Mouse (Mus musculus): ENCODE results near the gene Kcnj4. TPM values are rescaled to one million over a fixed set of nuclear protein-coding genes. Genes with fewer than 3 reads are reported as not detected.

The Kcnj4 gene
- polyA plus RNA-seq, 1 experiment from 2014 or later = not detected

DNA sequence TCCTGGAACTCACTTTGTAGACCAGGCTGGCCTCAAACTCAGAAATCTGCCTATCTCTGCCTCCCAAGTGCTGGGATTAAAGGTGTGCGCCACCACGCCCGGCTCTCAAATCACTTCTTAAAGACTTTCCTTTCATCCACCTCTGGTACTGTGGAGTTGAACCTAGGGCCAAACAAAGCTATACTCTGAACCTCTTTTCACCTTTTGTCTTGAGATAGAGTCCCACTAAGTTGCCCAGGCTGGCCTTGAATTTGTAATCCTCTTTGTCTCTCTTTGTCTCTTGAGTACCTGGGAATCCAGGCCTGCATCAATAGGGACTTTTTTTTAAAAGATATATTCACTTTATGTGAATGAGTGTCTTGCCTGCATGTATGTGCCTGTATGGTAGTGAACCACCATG, 57.0 kb downstream of the Kcnj4 start:
- ATAC-seq (ENCODE audit: low FRiP score, low TSS enrichment) = no peak
- Histone ChIP-seq H3K27me3 (ENCODE audit: control insufficient read depth, insufficient read depth, low read length) (no peaks in the 10 kb centered on the region), H3K4me2 (replicated peaks; ENCODE audit: low read depth, low read length) (no peak overlapping the region), H3K9me3 (ENCODE audit: control insufficient read depth, low read length) (no peaks in the 10 kb centered on the region), H3K27ac (ENCODE audit: low read depth, low read length) (no peak overlapping the region), H3K36me3 (ENCODE audit: control insufficient read depth, insufficient read depth, low read length) (no peaks in the 10 kb centered on the region), H3K9ac (ENCODE audit: low read depth, low read length) (no peak overlapping the region), H3K4me3 (ENCODE audit: low read length) (no peak overlapping the region), H3K4me1 (ENCODE audit: control insufficient read depth, insufficient read depth, low read length) (no peaks in the 10 kb centered on the region)
- WGBS = 92% methylated on average over 3 of the region's 3 CpGs

- Histone ChIP-seq H3K4me3 (ENCODE audit: low read length) (no peak overlapping the region), H3K9ac (ENCODE audit: low read depth, low read length) (no peak overlapping the region), H3K27ac (ENCODE audit: low read depth, low read length) (no peak overlapping the region), H3K4me1 (ENCODE audit: control insufficient read depth, insufficient read depth, low read length) (0 out of 2 replicates have a peak, but pooled peaks cover 1% of the 10 kb centered on the region), H3K9me3 (ENCODE audit: control insufficient read depth, low read length) (no peaks in the 10 kb centered on the region), H3K27me3 (ENCODE audit: control insufficient read depth, insufficient read depth, low read length) (no peaks in the 10 kb centered on the region), H3K36me3 (ENCODE audit: control insufficient read depth, insufficient read depth, low read length) (no peaks in the 10 kb centered on the region), H3K4me2 (replicated peaks; ENCODE audit: low read depth, low read length) (no peak overlapping the region)
- 77% methylated on average over 8 of the region's 8 CpGs for WGBS
- no peak for ATAC-seq (ENCODE audit: low FRiP score, low TSS enrichment)
These were observed 59.0 kb downstream of the Kcnj4 start for GRCm38 (mm10) chr15:79445786-79446654.

DNA sequence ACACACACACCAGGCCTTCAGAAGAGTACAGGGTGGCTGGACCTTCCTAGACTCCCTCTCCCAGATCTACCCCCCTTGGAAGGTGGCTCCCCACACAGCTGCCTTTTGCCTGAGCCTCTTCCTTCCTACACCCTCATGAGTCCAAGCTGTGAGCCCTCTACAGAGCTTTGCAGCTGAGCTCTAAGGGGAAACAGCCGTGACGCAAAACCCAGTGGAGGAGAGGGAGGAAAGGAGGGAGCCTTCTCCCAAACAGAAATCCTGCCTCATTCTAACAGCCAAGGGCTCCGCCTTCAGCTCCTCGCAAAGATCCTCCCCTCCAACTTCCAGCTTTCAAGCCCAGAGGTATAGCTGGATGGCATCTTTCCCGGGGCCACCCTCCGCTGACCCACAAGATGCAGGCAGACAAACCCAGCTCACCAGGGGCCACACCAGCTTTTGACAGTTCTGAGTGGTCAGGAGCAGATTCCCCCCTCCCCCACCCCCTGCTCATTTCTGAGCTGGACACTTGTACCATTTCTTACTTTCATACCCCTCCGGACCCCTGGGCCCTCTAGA, 61.1 kb downstream of the Kcnj4 start:
- Histone ChIP-seq H3K27me3 (ENCODE audit: control insufficient read depth, insufficient read depth, low read length) (no peaks in the 10 kb centered on the region), H3K9me3 (ENCODE audit: control insufficient read depth, low read length) (no peaks in the 10 kb centered on the region), H3K4me3 (ENCODE audit: low read length) (no peak overlapping the region), H3K4me1 (ENCODE audit: control insufficient read depth, insufficient read depth, low read length) (peaks cover 22% of the 10 kb centered on the region), H3K36me3 (ENCODE audit: control insufficient read depth, insufficient read depth, low read length) (no peaks in the 10 kb centered on the region), H3K27ac (ENCODE audit: low read depth, low read length) (no peak overlapping the region), H3K4me2 (replicated peaks; ENCODE audit: low read depth, low read length) (no peak overlapping the region), H3K9ac (ENCODE audit: low read depth, low read length) (no peak overlapping the region)
- no peak for ATAC-seq (ENCODE audit: low FRiP score, low TSS enrichment)
- WGBS = 53% methylated on average over 7 of the region's 7 CpGs

- Histone ChIP-seq H3K4me2 (replicated peaks; ENCODE audit: low read depth, low read length) (no peak overlapping the region), H3K9me3 (ENCODE audit: control insufficient read depth, low read length) (no peaks in the 10 kb centered on the region), H3K9ac (ENCODE audit: low read depth, low read length) (no peak overlapping the region), H3K36me3 (ENCODE audit: control insufficient read depth, insufficient read depth, low read length) (peaks cover 8% of the 10 kb centered on the region; the same call in 1 of the 2 replicates), H3K4me3 (ENCODE audit: low read length) (no peak overlapping the region), H3K27ac (ENCODE audit: low read depth, low read length) (no peak overlapping the region), H3K4me1 (ENCODE audit: control insufficient read depth, insufficient read depth, low read length) (peaks cover 31% of the 10 kb centered on the region), H3K27me3 (ENCODE audit: control insufficient read depth, insufficient read depth, low read length) (no peaks in the 10 kb centered on the region)
- 78% methylated on average over 9 of the region's 9 CpGs for WGBS
- no peak for ATAC-seq (ENCODE audit: low FRiP score, low TSS enrichment)
These were observed 62.0 kb downstream of the Kcnj4 start for GRCm38 (mm10) chr15:79442961-79443518.

- H3K4me2 ChIP-seq (replicated peaks; ENCODE audit: low read depth, low read length) = peak overlapping the region; percentile 74
- H3K36me3 ChIP-seq (ENCODE audit: control insufficient read depth, insufficient read depth, low read length) = peaks cover 16% of the 10 kb centered on the region
- H3K4me3 ChIP-seq (ENCODE audit: low read length) = peak overlapping the region; percentile 92
- peak overlapping the region; percentile 97 for H3K9ac ChIP-seq (ENCODE audit: low read depth, low read length)
- no peaks in the 10 kb centered on the region for H3K9me3 ChIP-seq (ENCODE audit: control insufficient read depth, low read length)
- peak overlapping the region; percentile 97 for H3K27ac ChIP-seq (ENCODE audit: low read depth, low read length)
- H3K4me1 ChIP-seq (ENCODE audit: control insufficient read depth, insufficient read depth, low read length) = peaks cover 38% of the 10 kb centered on the region
- 3% methylated on average over 6 of the region's 6 CpGs for WGBS
- ATAC-seq (ENCODE audit: low FRiP score, low TSS enrichment) = peak; percentile 24
- no peaks in the 10 kb centered on the region for H3K27me3 ChIP-seq (ENCODE audit: control insufficient read depth, insufficient read depth, low read length)
These were observed 62.8 kb downstream of the Kcnj4 start for GRCm38 (mm10) chr15:79442257-79442611.

GRCm38 (mm10) chr15:79441331-79442256, 63.4 kb downstream of the Kcnj4 start:
- peak overlapping the region; percentile 92 for H3K4me3 ChIP-seq (ENCODE audit: low read length)
- 1% methylated on average over 67 of the region's 107 CpGs for WGBS
- H3K27ac ChIP-seq (ENCODE audit: low read depth, low read length) = peak overlapping the region; percentile 97
- ATAC-seq (ENCODE audit: low FRiP score, low TSS enrichment) = peak; percentile 70
- H3K9me3 ChIP-seq (ENCODE audit: control insufficient read depth, low read length) = no peaks in the 10 kb centered on the region
- H3K4me1 ChIP-seq (ENCODE audit: control insufficient read depth, insufficient read depth, low read length) = peaks cover 43% of the 10 kb centered on the region
- no peaks in the 10 kb centered on the region for H3K27me3 ChIP-seq (ENCODE audit: control insufficient read depth, insufficient read depth, low read length)
- H3K9ac ChIP-seq (ENCODE audit: low read depth, low read length) = peak overlapping the region; percentile 97
- peaks cover 22% of the 10 kb centered on the region for H3K36me3 ChIP-seq (ENCODE audit: control insufficient read depth, insufficient read depth, low read length)
- peak overlapping the region; percentile 74 for H3K4me2 ChIP-seq (replicated peaks; ENCODE audit: low read depth, low read length)

- Histone ChIP-seq H3K36me3 (ENCODE audit: control insufficient read depth, insufficient read depth, low read length) (peaks cover 30% of the 10 kb centered on the region), H3K9ac (ENCODE audit: low read depth, low read length) (peak overlapping the region; percentile 97), H3K4me2 (replicated peaks; ENCODE audit: low read depth, low read length) (peak overlapping the region; percentile 74), H3K9me3 (ENCODE audit: control insufficient read depth, low read length) (no peaks in the 10 kb centered on the region), H3K4me1 (ENCODE audit: control insufficient read depth, insufficient read depth, low read length) (peaks cover 51% of the 10 kb centered on the region), H3K4me3 (ENCODE audit: low read length) (peak overlapping the region; percentile 92), H3K27me3 (ENCODE audit: control insufficient read depth, insufficient read depth, low read length) (no peaks in the 10 kb centered on the region), H3K27ac (ENCODE audit: low read depth, low read length) (peak overlapping the region; percentile 97)
- WGBS = 8% methylated on average over 11 of the region's 11 CpGs
- peak; percentile 37; the same call in 1 of the 2 replicates for ATAC-seq (ENCODE audit: low FRiP score, low TSS enrichment)
These were observed 64.2 kb downstream of the Kcnj4 start for GRCm38 (mm10) chr15:79440651-79441330.

- no peak for ATAC-seq (ENCODE audit: low FRiP score, low TSS enrichment)
- Histone ChIP-seq H3K9ac (ENCODE audit: low read depth, low read length) (peak overlapping the region; percentile 97; the same call in 1 of the 2 replicates), H3K27ac (ENCODE audit: low read depth, low read length) (no peak overlapping the region), H3K27me3 (ENCODE audit: control insufficient read depth, insufficient read depth, low read length) (no peaks in the 10 kb centered on the region), H3K36me3 (ENCODE audit: control insufficient read depth, insufficient read depth, low read length) (peaks cover 36% of the 10 kb centered on the region), H3K9me3 (ENCODE audit: control insufficient read depth, low read length) (no peaks in the 10 kb centered on the region), H3K4me1 (ENCODE audit: control insufficient read depth, insufficient read depth, low read length) (peaks cover 57% of the 10 kb centered on the region), H3K4me3 (ENCODE audit: low read length) (peak overlapping the region; percentile 92), H3K4me2 (replicated peaks; ENCODE audit: low read depth, low read length) (peak overlapping the region; percentile 74)
- 75% methylated on average over 4 of the region's 4 CpGs for WGBS
These were observed 64.8 kb downstream of the Kcnj4 start for GRCm38 (mm10) chr15:79440223-79440622.
